Mouse (Mus musculus): Measurements from ENCODE around the gene Gtf3c6. TPM values are rescaled to one million over a fixed set of nuclear protein-coding genes. Genes with fewer than 3 reads are reported as not detected.
A peak's percentile ranks its signal among the peaks of the same experiment; 100 is the strongest.

Gtf3c6 gene
- polyA plus RNA-seq, 1 experiment = 36.4 TPM

DNA sequence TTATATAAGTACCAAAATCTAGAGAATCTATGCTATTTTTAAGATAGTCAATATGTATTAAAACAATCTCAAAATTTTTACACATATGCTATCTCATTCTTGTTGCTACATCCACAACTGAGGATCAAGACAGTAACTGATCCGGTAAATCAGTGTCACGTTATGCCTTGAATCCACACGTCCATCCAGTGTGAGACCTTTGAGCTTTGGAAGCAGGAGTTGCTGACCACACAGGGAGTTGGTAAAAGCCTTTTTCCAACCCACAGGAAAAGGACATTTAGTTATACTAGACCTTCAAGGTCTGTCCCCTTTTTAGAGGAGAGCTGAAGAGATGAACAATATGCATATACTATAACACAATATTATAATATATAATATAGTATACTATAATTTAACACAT lies 24.7 kb downstream of the Gtf3c6 start:
- Histone ChIP-seq H3K27ac (ENCODE audit: insufficient read depth, low read depth, low read length) (no peak overlapping the region), H3K4me3 (ENCODE audit: insufficient read depth, low read length) (no peak overlapping the region)
- TF ChIP-seq CTCF (IDR thresholded peaks at IDR 0.05; ENCODE audit: low read depth, low read length) (no peak), POLR2A (IDR thresholded peaks at IDR 0.05; ENCODE audit: borderline replicate concordance, low read depth, low read length) (no peak)

DNA sequence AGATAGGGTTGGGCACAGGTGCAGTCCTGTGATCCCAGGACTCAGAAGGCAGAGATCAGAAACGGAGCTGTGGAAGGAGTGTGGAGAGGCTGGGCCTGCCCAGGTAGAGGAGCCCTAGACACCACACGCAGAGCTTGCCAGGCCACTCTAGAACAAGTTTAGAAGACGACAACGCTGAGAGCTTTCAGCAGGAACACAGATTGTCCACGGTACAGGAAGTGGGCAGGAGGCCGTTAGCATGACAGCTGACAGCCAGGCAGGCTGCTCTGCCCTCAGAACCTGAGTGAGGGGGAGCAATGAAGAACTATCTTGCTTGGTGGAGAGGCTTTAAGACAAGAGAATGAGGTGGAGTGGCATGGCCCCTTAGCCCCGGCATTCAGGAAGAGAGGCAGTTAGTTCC lies 25.5 kb downstream of the Gtf3c6 start:
- H3K4me3 ChIP-seq (ENCODE audit: insufficient read depth, low read length) = no peak overlapping the region
- H3K27ac ChIP-seq (ENCODE audit: insufficient read depth, low read depth, low read length) = no peak overlapping the region
- H3K4me1 ChIP-seq (ENCODE audit: control insufficient read depth, insufficient read depth, low read length) = peaks cover 31% of the 10 kb centered on the region
- no peak for TF ChIP-seq CTCF (IDR thresholded peaks at IDR 0.05; ENCODE audit: low read depth, low read length)
- no peak for TF ChIP-seq POLR2A (IDR thresholded peaks at IDR 0.05; ENCODE audit: borderline replicate concordance, low read depth, low read length)

More for the DNA sequence above, 24.7 kb downstream of the Gtf3c6 start:
- peaks cover 31% of the 10 kb centered on the region for H3K4me1 ChIP-seq (ENCODE audit: control insufficient read depth, insufficient read depth, low read length)

- Histone ChIP-seq H3K27ac (ENCODE audit: insufficient read depth, low read depth, low read length) (peak overlapping the region; percentile 96), H3K4me1 (ENCODE audit: control insufficient read depth, insufficient read depth, low read length) (peaks cover 31% of the 10 kb centered on the region), H3K4me3 (ENCODE audit: insufficient read depth, low read length) (no peak overlapping the region)
- TF ChIP-seq POLR2A (IDR thresholded peaks at IDR 0.05; ENCODE audit: borderline replicate concordance, low read depth, low read length) = no peak
Observed at GRCm38 (mm10) chr10:40229725-40230124, 28.2 kb downstream of the Gtf3c6 start.

- H3K27ac ChIP-seq (ENCODE audit: insufficient read depth, low read depth, low read length) = no peak overlapping the region
- H3K4me3 ChIP-seq (ENCODE audit: insufficient read depth, low read length) = no peak overlapping the region
- H3K4me1 ChIP-seq (ENCODE audit: control insufficient read depth, insufficient read depth, low read length) = peaks cover 30% of the 10 kb centered on the region
- TF ChIP-seq POLR2A (IDR thresholded peaks at IDR 0.05; ENCODE audit: borderline replicate concordance, low read depth, low read length) (no peak), CTCF (IDR thresholded peaks at IDR 0.05; ENCODE audit: low read depth, low read length) (no peak)
Observed at GRCm38 (mm10) chr10:40227660-40228303, 30.1 kb downstream of the Gtf3c6 start.

GRCm38 (mm10) chr10:40218874-40219273 lies 39.0 kb downstream of the Gtf3c6 start:
- H3K4me3 ChIP-seq (ENCODE audit: insufficient read depth, low read length) = no peak overlapping the region
- H3K27ac ChIP-seq (ENCODE audit: insufficient read depth, low read depth, low read length) = no peak overlapping the region
- H3K4me1 ChIP-seq (ENCODE audit: control insufficient read depth, insufficient read depth, low read length) = no peaks in the 10 kb centered on the region
- TF ChIP-seq POLR2A (IDR thresholded peaks at IDR 0.05; ENCODE audit: borderline replicate concordance, low read depth, low read length) (no peak), CTCF (IDR thresholded peaks at IDR 0.05; ENCODE audit: low read depth, low read length) (no peak)

- Histone ChIP-seq H3K4me3 (ENCODE audit: insufficient read depth, low read length) (no peak overlapping the region), H3K4me1 (ENCODE audit: control insufficient read depth, insufficient read depth, low read length) (no peaks in the 10 kb centered on the region), H3K27ac (ENCODE audit: insufficient read depth, low read depth, low read length) (no peak overlapping the region)
- TF ChIP-seq POLR2A (IDR thresholded peaks at IDR 0.05; ENCODE audit: borderline replicate concordance, low read depth, low read length) (no peak), CTCF (IDR thresholded peaks at IDR 0.05; ENCODE audit: low read depth, low read length) (peak; percentile 95)
Observed at GRCm38 (mm10) chr10:40212443-40213169, 45.3 kb downstream of the Gtf3c6 start.

Other genes starting within 250 kb of the Gtf3c6 start
- not detected in 2 replicates for gene Mfsd4b1, start 232.8 kb downstream of the Gtf3c6 start, polyA plus RNA-seq (2012; ENCODE audit: insufficient read depth, insufficient read length, missing spikeins)
- 59.0 and 61.3 TPM in 2 replicates for gene Slc16a10, start 115.8 kb downstream of the Gtf3c6 start, polyA plus RNA-seq (2012; ENCODE audit: insufficient read depth, insufficient read length, missing spikeins)
- 27.4 and 28.9 TPM in 2 replicates for gene Rpf2, start 11.1 kb downstream of the Gtf3c6 start, polyA plus RNA-seq (2012; ENCODE audit: insufficient read depth, insufficient read length, missing spikeins)
- 40.0 and 44.2 TPM in 2 replicates for gene Amd1, start 44.1 kb upstream of the Gtf3c6 start, polyA plus RNA-seq (2012; ENCODE audit: insufficient read depth, insufficient read length, missing spikeins)
- 38.4 and 41.2 TPM in 2 replicates for gene Cdk19, start 81.5 kb upstream of the Gtf3c6 start, polyA plus RNA-seq (2012; ENCODE audit: insufficient read depth, insufficient read length, missing spikeins)

All from bone marrow macrophage, adult 2 months (primary cell).